Mouse (Mus musculus) kidney, adult 2 months (tissue): ENCODE results near the gene A630023A22Rik. TPM values are rescaled to one million over a fixed set of nuclear protein-coding genes. Genes with fewer than 3 reads are reported as not detected.

ENCODE experiments used
- DNase-seq: peaks from one replicate; pipeline ENCODE4 v3.0.0; 2021
- H3K27ac ChIP-seq: fragments of 200-500 bp; 2 replicates; pipeline ENCODE4 v1.5.1; 2012; ENCODE audit warnings: low read depth, low read length, control low read depth, inconsistent platforms; ENCODE audit not compliant: insufficient read depth
- H3K27me3 ChIP-seq: fragments of 200-500 bp; replicated peaks from 2 replicates; pipeline ENCODE4 v1.6.1; 2012; ENCODE audit warnings: mild to moderate bottlenecking, moderate library complexity, low read length, inconsistent platforms; ENCODE audit not compliant: control insufficient read depth, insufficient read depth
- H3K36me3 ChIP-seq: fragments of 200-500 bp; 2 replicates; pipeline ENCODE4 v1.6.1; 2012; ENCODE audit warnings: mild to moderate bottlenecking, moderate library complexity, low read length, inconsistent platforms; ENCODE audit not compliant: control insufficient read depth, insufficient read depth
- H3K4me1 ChIP-seq: fragments of 200-500 bp; 2 replicates; pipeline ENCODE4 v1.6.1; 2011; ENCODE audit warnings: low read length; ENCODE audit not compliant: control insufficient read depth, insufficient read depth
- H3K4me3 ChIP-seq: fragments of 200-500 bp; 2 replicates; pipeline ENCODE4 v1.5.1; 2011; ENCODE audit warnings: mild to moderate bottlenecking, low read depth, low read length, control low read depth; ENCODE audit not compliant: insufficient read depth
- CTCF ChIP-seq: fragments of 200-500 bp; conservative IDR thresholded peaks from 2 replicates; pipeline ENCODE4 v1.5.1; 2011; ENCODE audit warnings: low read depth, mild to moderate bottlenecking, control low read depth, low read length, moderate library complexity, mixed read lengths; ENCODE audit not compliant: insufficient read depth, insufficient read length
- POLR2A ChIP-seq: fragments of 200-500 bp; IDR thresholded peaks from one replicate; pipeline ENCODE4 v1.6.1; 2011; ENCODE audit warnings: low read depth, low read length, control low read depth
- WGBS: fragments of 180-500 bp; shearing (Covaris S2); methylation state at CpG from one replicate; pipeline ENCODE4 v1.1.7; 2018; 5-methylcytosine and 5-hydroxymethylcytosine counted together
- polyA plus RNA-seq: library from polyadenylated mRNA; depleted of rRNA; stranded (reverse); fragments of >200 nt; gene quantifications from 2 replicates; pipeline ENCODE4 v1.2.3, GENCODE M21; 2012

Gene A630023A22Rik
- polyA plus RNA-seq, 1 experiment: not detected

- TF ChIP-seq CTCF: no peak
- no peak for TF ChIP-seq POLR2A
- no peak for DNase-seq
- H3K27me3 ChIP-seq: no peaks in the 10 kb centered on the region
- H3K36me3 ChIP-seq: no peaks in the 10 kb centered on the region
- no peaks in the 10 kb centered on the region for H3K4me1 ChIP-seq
- WGBS: 94% methylated on average over 4 of the region's 4 CpGs
- no peak overlapping the region for H3K4me3 ChIP-seq
- no peak overlapping the region for H3K27ac ChIP-seq
These were observed 19.1 kb upstream of the A630023A22Rik start for GRCm38 (mm10) chr14:34121691-34122090.

GRCm38 (mm10) chr14:34120923-34121351 is 18.4 kb upstream of the A630023A22Rik start:
- Histone ChIP-seq H3K27me3 (no peaks in the 10 kb centered on the region), H3K4me3 (no peak overlapping the region), H3K4me1 (no peaks in the 10 kb centered on the region), H3K27ac (no peak overlapping the region), H3K36me3 (no peaks in the 10 kb centered on the region)
- DNase-seq: no peak
- 71% methylated on average over 3 of the region's 3 CpGs for whole genome bisulfite sequencing
- TF ChIP-seq POLR2A (no peak), CTCF (no peak)

GRCm38 (mm10) chr14:34120016-34120910 is 17.7 kb upstream of the A630023A22Rik start:
- no peak overlapping the region for H3K4me3 ChIP-seq
- TF ChIP-seq POLR2A (no peak), CTCF (no peak)
- DNase-seq: no peak
- no peak overlapping the region for H3K27ac ChIP-seq
- H3K4me1 ChIP-seq: no peaks in the 10 kb centered on the region
- no peaks in the 10 kb centered on the region for H3K27me3 ChIP-seq
- WGBS: 31% methylated on average over 12 of the region's 12 CpGs
- H3K36me3 ChIP-seq: no peaks in the 10 kb centered on the region

DNA sequence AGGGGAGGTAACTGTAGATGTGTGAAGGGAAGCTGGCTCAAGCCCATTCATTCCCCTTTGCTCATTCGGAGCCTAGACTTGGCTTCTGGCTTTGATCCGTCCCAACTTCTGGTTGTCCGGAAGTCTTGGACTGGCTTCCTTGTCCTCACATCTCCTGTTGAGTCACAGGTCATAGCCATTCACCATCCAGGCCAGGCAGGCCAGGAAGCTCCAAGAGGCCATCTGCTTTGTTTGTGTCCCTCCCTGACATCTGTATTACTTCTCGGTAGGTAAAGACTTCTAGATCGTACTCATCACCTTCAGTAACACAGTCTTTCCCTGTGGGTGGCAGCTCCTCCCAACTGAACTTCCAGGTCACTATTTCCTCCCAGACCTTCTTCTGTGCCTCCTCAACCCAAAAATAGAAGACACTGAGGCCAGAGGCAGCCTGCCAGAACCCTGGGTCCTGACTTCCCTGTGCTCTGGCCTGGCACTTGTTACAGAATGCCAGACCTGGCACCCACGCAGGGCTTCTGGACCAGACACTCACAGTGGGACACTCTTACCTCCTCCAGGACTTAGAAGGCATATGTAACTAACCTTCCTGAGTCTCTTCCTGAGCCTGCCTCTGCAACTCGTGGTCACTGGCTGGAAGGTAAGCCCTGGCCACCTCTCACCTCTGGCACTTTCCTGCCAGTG is 16.6 kb upstream of the A630023A22Rik start:
- Histone ChIP-seq H3K4me3 (no peak overlapping the region), H3K4me1 (no peaks in the 10 kb centered on the region), H3K27me3 (no peaks in the 10 kb centered on the region), H3K36me3 (no peaks in the 10 kb centered on the region), H3K27ac (no peak overlapping the region)
- TF ChIP-seq POLR2A (no peak), CTCF (no peak)
- 44% methylated on average over 7 of the region's 7 CpGs for WGBS
- DNase-seq: no peak

GRCm38 (mm10) chr14:34114311-34114710 is 11.8 kb upstream of the A630023A22Rik start:
- TF ChIP-seq CTCF: no peak
- no peak for TF ChIP-seq POLR2A
- Histone ChIP-seq H3K27ac (no peak overlapping the region), H3K4me3 (no peak overlapping the region), H3K27me3 (no peaks in the 10 kb centered on the region), H3K36me3 (no peaks in the 10 kb centered on the region), H3K4me1 (no peaks in the 10 kb centered on the region)
- DNase-seq: no peak
- WGBS: 95% methylated on average over 4 of the region's 4 CpGs

- no peak for DNase-seq
- H3K36me3 ChIP-seq: no peaks in the 10 kb centered on the region
- TF ChIP-seq POLR2A: no peak
- TF ChIP-seq CTCF: no peak
- no peak overlapping the region for H3K4me3 ChIP-seq
- H3K27ac ChIP-seq: no peak overlapping the region
- WGBS: 53% methylated on average over 4 of the region's 4 CpGs
- no peaks in the 10 kb centered on the region for H3K27me3 ChIP-seq
- no peaks in the 10 kb centered on the region for H3K4me1 ChIP-seq
These were observed 5.0 kb upstream of the A630023A22Rik start for GRCm38 (mm10) chr14:34107594-34107993.
